Mouse (Mus musculus) embryo, embryonic 11.5 days (tissue): Measurements from ENCODE around the gene Thrsp.

Experiments used
- DNase-seq: peaks from one replicate; pipeline ENCODE4 v3.0.0-alpha.2; 2012; ENCODE audit warnings: low read depth, low spot score

The Thrsp gene

GRCm38 (mm10) chr7:97379304-97379703 is 38.2 kb downstream of the Thrsp start:
- no peak for DNase-seq

DNA sequence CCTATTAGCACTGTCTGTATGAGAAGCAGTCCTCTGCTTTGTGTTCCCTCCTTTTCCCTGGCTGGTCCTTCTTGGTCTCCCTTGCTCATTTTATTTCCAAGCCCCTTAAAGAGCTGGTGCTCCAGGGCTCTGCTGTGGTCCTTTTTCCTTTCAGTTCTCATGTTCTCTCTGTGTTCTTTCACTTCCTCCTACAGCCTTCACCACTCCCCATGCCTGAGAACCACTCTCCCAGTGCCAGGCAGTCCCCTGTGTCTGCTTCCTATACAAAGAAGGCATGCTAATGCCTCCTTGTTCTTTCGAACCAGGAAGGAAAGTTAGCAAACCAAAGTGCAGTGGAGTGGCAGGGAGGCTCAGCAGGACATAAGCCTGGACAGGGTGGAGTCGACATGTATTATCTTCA is 41.6 kb downstream of the Thrsp start:
- DNase-seq = no peak

- no peak for DNase-seq
Measured at GRCm38 (mm10) chr7:97375101-97375500, 42.4 kb downstream of the Thrsp start.

GRCm38 (mm10) chr7:97365887-97366286 is 51.6 kb downstream of the Thrsp start:
- no peak for DNase-seq
